Mouse (Mus musculus) hindbrain, embryonic 14.5 days (tissue): Measurements from ENCODE around the gene Bst1. TPM values are rescaled to one million over a fixed set of nuclear protein-coding genes. Genes with fewer than 3 reads are reported as not detected.

ENCODE experiments used
- ATAC-seq: fragments of 200-750 bp; cut with Nextera tagmentation; 2 replicates; pipeline ENCODE4 v1.8.0; 2017; ENCODE audit warnings: moderate number of reproducible peaks, mild to moderate bottlenecking, moderate TSS enrichment, moderate library complexity; ENCODE audit not compliant: low FRiP score
- DNase-seq: peaks from one replicate; pipeline ENCODE4 v3.0.0-alpha.2; 2015; ENCODE audit warnings: low spot score
- H3K27ac ChIP-seq: fragments of 300-500 bp; sonication (generic); 2 replicates; pipeline ENCODE4 v1.5.1; 2014; ENCODE audit warnings: mild to moderate bottlenecking, moderate library complexity
- H3K27me3 ChIP-seq: fragments of 300-500 bp; sonication (generic); 2 replicates; pipeline ENCODE4 v1.6.1; 2014; ENCODE audit warnings: mild to moderate bottlenecking, low read length, mixed read lengths; ENCODE audit not compliant: control insufficient read depth, insufficient read depth
- H3K36me3 ChIP-seq: fragments of 300-500 bp; sonication (generic); replicated peaks from 2 replicates; pipeline ENCODE4 v1.6.1; 2014; ENCODE audit not compliant: control insufficient read depth, insufficient read depth
- H3K4me1 ChIP-seq: fragments of 300-500 bp; sonication (generic); replicated peaks from 2 replicates; pipeline ENCODE4 v1.6.1; 2014; ENCODE audit warnings: antibody characterized with exemption, low read length, mixed read lengths; ENCODE audit not compliant: control insufficient read depth, insufficient read depth
- H3K4me2 ChIP-seq: fragments of 300-500 bp; sonication (generic); replicated peaks from 2 replicates; pipeline ENCODE4 v1.6.1; 2014; ENCODE audit warnings: mild to moderate bottlenecking, moderate library complexity
- H3K4me3 ChIP-seq: fragments of 300-500 bp; sonication (generic); replicated peaks from 2 replicates; pipeline ENCODE4 v1.5.1; 2014; ENCODE audit warnings: mild to moderate bottlenecking, low read length
- H3K9ac ChIP-seq: fragments of 300-500 bp; sonication (generic); 2 replicates; pipeline ENCODE4 v1.6.1; 2014
- H3K9me3 ChIP-seq: fragments of 300-500 bp; sonication (generic); 2 replicates; pipeline ENCODE4 v1.6.1; 2016; ENCODE audit warnings: low read length; ENCODE audit not compliant: control insufficient read depth
- WGBS: fragments of 180-500 bp; shearing (Covaris S2); extraction: QIAGEN DNeasy Blood & Tissue Kit; methylation state at CpG from one replicate; pipeline ENCODE4 v1.1.7; 2014; 5-methylcytosine and 5-hydroxymethylcytosine counted together
- polyA plus RNA-seq: library from polyadenylated mRNA; unstranded; fragments of >200 nt; fragmentation: Nextera tagmentation; extraction: Ambion mirVana; gene quantifications from 2 replicates; pipeline ENCODE4 v1.2.1, GENCODE M21; 2014

The Bst1 gene
- polyA plus RNA-seq, 1 experiment from 2014 or later, result not detected

DNA sequence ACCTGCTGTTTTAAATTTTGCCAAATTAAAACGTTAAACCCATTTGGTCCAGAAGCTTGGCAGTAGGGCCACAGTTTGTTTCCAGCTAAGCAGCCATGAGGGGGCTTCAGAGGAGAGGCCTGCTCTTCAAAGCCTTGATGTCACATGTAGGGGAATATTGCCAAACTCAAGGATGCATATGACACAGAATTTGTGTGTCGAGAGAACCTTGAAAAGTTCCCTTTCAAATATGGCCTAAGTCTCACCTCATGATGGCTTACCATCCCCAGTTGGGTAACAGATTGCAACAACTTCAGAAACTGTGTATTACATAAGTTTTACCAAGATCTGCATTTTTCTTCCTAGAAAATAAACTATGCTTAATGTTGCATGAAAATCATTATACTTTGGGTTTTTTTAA lies 8.2 kb downstream of the Bst1 start:
- no peak overlapping the region for H3K4me2 ChIP-seq
- no peaks in the 10 kb centered on the region for H3K36me3 ChIP-seq
- no peak for ATAC-seq
- no peaks in the 10 kb centered on the region for H3K27me3 ChIP-seq
- 90% methylated on average over 2 of the region's 2 CpGs for WGBS
- no peak for DNase-seq
- no peak overlapping the region for H3K4me3 ChIP-seq
- H3K9ac ChIP-seq, result no peak overlapping the region
- no peaks in the 10 kb centered on the region for H3K9me3 ChIP-seq
- H3K27ac ChIP-seq, result no peak overlapping the region
- no peaks in the 10 kb centered on the region for H3K4me1 ChIP-seq

DNA sequence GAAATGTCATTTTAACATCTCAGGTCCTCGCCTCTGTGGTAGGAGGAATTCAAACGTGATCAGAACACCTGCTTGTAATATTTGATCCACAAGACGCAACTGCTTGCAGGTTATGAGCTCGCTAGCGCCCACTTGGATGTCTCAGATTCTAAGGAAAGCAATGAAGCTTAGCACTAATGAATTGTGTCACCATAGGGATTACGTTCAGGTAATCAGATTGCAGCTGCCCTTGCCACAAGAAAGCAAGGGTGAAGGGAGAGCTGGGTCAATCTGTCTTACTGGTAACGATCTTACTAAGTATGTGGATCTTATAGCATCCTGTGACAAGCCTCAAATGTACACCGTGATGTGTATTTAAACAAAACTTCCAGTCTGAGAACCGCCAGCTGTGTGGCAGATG lies 8.7 kb downstream of the Bst1 start:
- Histone ChIP-seq H3K9me3 (no peaks in the 10 kb centered on the region), H3K27ac (no peak overlapping the region), H3K4me1 (no peaks in the 10 kb centered on the region), H3K4me3 (no peak overlapping the region), H3K4me2 (no peak overlapping the region), H3K36me3 (no peaks in the 10 kb centered on the region), H3K27me3 (no peaks in the 10 kb centered on the region), H3K9ac (no peak overlapping the region)
- WGBS, result 80% methylated on average over 9 of the region's 9 CpGs
- ATAC-seq (no peak), DNase-seq (no peak)

DNA sequence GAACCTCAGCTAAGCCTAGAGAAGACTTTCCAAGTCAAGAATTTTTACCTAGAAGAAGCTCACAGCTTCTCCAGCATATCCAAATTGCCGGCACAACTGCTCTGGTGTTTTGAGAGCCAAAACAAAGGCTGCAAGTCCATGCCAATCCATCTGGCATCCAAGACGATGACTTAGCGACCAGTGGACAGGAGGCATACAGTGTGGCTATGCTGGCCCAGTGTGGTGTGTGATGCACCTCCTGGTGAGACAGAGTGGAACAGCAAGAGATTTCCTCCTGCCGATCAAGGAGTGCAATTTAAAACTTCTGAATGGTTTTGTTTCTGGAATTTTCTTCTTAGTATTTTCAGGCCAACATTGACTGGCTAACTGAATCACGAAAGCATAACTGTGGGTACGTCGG lies 17.9 kb downstream of the Bst1 start:
- H3K4me2 ChIP-seq, result no peak overlapping the region
- H3K9ac ChIP-seq, result no peak overlapping the region
- no peaks in the 10 kb centered on the region for H3K36me3 ChIP-seq
- H3K27me3 ChIP-seq, result no peaks in the 10 kb centered on the region
- ATAC-seq (no peak), DNase-seq (no peak)
- 95% methylated on average over 7 of the region's 7 CpGs for WGBS
- no peaks in the 10 kb centered on the region for H3K9me3 ChIP-seq
- no peak overlapping the region for H3K27ac ChIP-seq
- H3K4me1 ChIP-seq, result no peaks in the 10 kb centered on the region
- H3K4me3 ChIP-seq, result no peak overlapping the region

DNA sequence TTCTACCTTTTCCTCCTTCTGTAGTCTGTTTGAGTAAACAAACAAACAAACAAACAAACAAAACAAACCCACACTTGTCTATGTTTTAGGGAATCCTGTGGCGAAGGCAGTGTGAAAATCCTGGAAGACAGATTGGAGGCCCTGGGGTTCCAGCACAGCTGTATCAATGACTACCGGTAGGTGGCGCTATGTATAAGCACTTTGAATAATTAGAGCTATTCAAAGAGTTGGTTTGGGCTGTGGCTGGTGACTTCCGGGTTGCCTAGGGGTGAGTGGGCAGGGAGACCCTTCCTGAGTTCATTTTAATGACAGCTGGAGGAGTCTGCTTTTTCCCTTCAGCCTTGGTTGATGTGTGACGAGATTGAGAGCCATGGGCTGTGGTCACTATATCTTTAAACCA lies 18.7 kb downstream of the Bst1 start:
- H3K27ac ChIP-seq, result no peak overlapping the region
- ATAC-seq, result no peak
- H3K4me1 ChIP-seq, result no peaks in the 10 kb centered on the region
- WGBS, result 48% methylated on average over 5 of the region's 5 CpGs
- H3K4me3 ChIP-seq, result no peak overlapping the region
- DNase-seq, result peak; percentile 38
- no peak overlapping the region for H3K4me2 ChIP-seq
- no peak overlapping the region for H3K9ac ChIP-seq
- H3K9me3 ChIP-seq, result no peaks in the 10 kb centered on the region
- H3K36me3 ChIP-seq, result no peaks in the 10 kb centered on the region
- no peaks in the 10 kb centered on the region for H3K27me3 ChIP-seq

DNA sequence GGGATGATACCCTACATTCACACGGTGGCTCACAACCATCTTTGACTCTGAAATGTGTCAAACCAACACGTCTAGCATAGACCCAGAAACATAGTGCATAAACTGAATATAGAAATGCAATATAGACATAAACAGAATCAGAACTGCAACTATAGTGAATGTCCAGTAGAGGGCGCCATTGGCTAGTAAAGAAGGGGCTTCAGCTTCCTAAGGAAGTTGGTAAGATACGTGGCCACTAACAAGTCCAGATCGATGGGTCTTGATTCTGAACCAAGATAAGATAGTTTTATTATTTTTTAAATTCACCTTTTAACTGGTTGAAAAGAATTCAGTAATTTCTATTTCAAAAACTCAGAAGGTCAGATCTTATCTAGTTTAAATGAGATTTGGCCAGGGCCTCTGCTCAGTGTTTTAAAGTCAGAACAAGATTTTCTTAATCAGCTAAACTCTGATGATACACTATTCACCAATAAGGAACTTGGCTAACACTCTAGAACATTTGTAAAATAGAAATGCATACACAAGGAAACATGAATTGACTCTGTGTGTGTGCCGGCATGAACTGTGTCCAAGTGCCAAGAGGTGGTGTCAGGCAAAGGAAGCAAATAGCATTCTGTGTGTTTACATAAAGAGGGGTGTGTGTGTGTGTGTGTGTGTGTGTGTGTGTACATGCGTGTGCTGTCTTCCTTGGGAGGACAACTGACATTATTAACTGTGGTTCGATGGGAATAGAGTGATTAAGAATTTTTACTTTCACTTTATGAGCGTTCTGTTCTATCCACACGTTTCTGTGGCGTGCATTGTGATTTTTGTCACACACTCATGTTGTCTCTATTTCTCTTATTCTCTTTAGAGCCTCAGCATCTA lies 22.7 kb downstream of the Bst1 start:
- ATAC-seq, result no peak
- 54% methylated on average over 11 of the region's 11 CpGs for WGBS

DNA sequence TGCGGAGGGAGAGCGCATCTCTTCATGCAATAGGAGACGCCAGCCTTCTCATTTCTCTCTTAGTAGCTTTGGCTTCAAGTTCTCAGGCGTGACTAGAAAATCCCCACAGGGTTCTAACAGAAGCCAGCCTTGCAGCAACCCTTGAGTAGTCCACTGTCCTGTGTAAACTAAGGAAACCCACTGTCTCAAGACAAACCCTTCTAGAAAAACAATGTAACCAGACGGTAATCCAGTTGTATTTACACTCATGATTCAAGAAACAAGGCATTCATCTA lies 23.3 kb downstream of the Bst1 start:
- no peaks in the 10 kb centered on the region for H3K9me3 ChIP-seq
- no peak overlapping the region for H3K9ac ChIP-seq
- H3K36me3 ChIP-seq, result no peaks in the 10 kb centered on the region
- no peak overlapping the region for H3K4me2 ChIP-seq
- ATAC-seq (no peak), DNase-seq (no peak)
- 84% methylated on average over 5 of the region's 5 CpGs for WGBS
- H3K27me3 ChIP-seq, result no peaks in the 10 kb centered on the region
- no peak overlapping the region for H3K4me3 ChIP-seq
- no peak overlapping the region for H3K27ac ChIP-seq
- no peaks in the 10 kb centered on the region for H3K4me1 ChIP-seq

More for the DNA sequence above, 22.7 kb downstream of the Bst1 start:
- H3K9me3 ChIP-seq, result no peaks in the 10 kb centered on the region
- H3K4me3 ChIP-seq, result no peak overlapping the region
- no peak overlapping the region for H3K27ac ChIP-seq
- no peaks in the 10 kb centered on the region for H3K4me1 ChIP-seq
- H3K4me2 ChIP-seq, result no peak overlapping the region
- no peaks in the 10 kb centered on the region for H3K27me3 ChIP-seq
- no peaks in the 10 kb centered on the region for H3K36me3 ChIP-seq
- no peak overlapping the region for H3K9ac ChIP-seq
- DNase-seq, result peak; percentile 83

DNA sequence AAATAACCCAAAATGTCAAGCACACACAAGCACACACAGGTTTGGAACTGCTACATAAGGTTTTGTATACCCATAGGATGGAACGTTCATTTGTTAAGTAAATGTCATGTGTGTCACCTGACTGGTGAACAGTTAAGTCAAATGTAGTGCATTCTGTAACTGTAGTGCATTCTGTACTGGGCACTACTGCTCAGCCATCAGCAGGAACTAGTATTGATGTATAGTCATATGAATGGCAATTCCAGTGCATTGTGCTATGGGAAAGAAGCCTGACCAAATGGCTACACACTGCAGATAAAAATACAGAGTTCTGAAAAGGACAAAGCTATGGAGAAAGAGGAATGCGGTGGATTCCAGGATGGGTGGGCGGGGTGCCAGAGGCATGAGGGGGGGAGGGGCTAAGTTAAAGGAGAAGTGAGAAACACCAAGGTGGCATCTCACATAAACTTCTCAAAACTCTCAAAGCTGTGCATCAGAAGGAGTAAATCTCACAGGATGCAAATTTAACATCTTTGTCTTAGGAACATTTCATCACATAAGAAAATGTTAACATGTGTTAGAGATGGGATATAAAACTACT lies 24.0 kb downstream of the Bst1 start:
- Histone ChIP-seq H3K4me1 (no peaks in the 10 kb centered on the region), H3K27me3 (no peaks in the 10 kb centered on the region), H3K9ac (no peak overlapping the region), H3K36me3 (no peaks in the 10 kb centered on the region), H3K4me2 (no peak overlapping the region), H3K4me3 (no peak overlapping the region), H3K9me3 (no peaks in the 10 kb centered on the region), H3K27ac (no peak overlapping the region)
- ATAC-seq, result no peak
- WGBS, result 70% methylated on average over 3 of the region's 3 CpGs
- no peak for DNase-seq

DNA sequence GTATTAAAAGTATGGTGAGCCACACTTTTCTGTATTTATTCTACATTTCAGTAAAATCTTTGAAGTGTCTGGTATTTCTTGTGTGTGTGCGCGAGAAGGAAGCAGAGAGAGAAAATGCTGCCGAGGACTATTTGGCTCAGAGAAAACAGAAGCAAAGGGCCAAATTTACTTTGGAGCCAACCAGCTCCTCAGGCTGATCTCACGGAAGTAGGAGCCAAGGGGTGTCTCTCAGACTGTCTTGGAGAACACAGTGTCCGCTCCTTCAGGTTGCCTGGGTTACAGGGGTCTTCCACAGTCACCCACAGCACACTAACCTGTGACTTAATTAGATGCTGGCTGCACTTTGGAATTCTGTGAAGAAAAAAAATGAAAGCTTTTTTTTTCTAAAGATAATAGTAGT lies 26.4 kb downstream of the Bst1 start:
- H3K36me3 ChIP-seq, result no peaks in the 10 kb centered on the region
- DNase-seq, result no peak
- H3K4me2 ChIP-seq, result no peak overlapping the region
- ATAC-seq, result no peak
- no peak overlapping the region for H3K27ac ChIP-seq
- H3K27me3 ChIP-seq, result no peaks in the 10 kb centered on the region
- no peak overlapping the region for H3K4me3 ChIP-seq
- no peaks in the 10 kb centered on the region for H3K4me1 ChIP-seq
- H3K9me3 ChIP-seq, result no peaks in the 10 kb centered on the region
- no peak overlapping the region for H3K9ac ChIP-seq
- WGBS, result 85% methylated on average over 5 of the region's 5 CpGs

DNA sequence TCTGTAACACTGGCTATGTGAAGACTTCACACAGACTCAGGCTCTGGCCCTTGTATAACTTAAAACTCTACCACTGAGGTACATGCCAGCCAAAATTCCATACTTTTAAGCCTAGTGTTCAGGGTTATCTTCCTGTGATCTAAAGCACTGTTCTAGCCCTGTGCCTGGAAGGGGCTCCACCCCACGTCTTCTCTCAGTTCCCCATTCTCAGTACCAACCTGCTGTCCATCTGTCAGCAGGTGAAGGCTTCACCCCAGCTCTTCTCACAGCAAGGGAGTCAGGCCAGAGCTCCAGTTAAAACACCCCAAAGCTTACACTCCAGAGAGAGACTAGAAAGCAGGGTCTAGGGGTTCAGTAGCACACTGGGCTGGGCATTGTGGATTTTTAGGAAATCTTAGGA lies 27.0 kb downstream of the Bst1 start:
- Histone ChIP-seq H3K4me3 (no peak overlapping the region), H3K9ac (no peak overlapping the region), H3K9me3 (no peaks in the 10 kb centered on the region), H3K27me3 (no peaks in the 10 kb centered on the region), H3K4me1 (no peaks in the 10 kb centered on the region), H3K27ac (no peak overlapping the region), H3K4me2 (no peak overlapping the region), H3K36me3 (no peaks in the 10 kb centered on the region)
- ATAC-seq (no peak), DNase-seq (no peak)
- WGBS, result 73% methylated on average over 1 of the region's 1 CpGs

DNA sequence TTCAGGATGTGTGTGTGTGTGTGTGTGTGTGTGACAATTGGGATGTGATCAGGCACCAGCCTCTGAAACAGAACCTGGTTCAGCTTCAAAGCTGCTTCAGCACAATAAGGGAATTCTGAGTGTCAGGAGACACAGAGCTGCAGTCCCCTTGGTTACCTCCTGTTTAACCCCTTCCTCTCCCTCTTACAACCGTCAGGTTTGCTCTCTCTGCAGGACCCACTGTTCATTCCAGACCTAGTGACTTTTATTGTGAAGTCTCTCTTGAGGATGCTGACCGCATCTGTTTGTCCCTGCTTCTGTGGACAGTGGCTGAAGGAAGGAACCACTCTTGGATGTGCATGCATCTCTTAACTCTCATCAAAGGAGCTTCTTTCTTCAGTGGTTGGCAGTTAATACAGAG lies 27.5 kb downstream of the Bst1 start:
- no peak overlapping the region for H3K4me3 ChIP-seq
- H3K4me2 ChIP-seq, result no peak overlapping the region
- no peak overlapping the region for H3K9ac ChIP-seq
- no peaks in the 10 kb centered on the region for H3K9me3 ChIP-seq
- no peak overlapping the region for H3K27ac ChIP-seq
- H3K27me3 ChIP-seq, result no peaks in the 10 kb centered on the region
- ATAC-seq, result no peak
- WGBS, result 13% methylated on average over 2 of the region's 2 CpGs
- no peaks in the 10 kb centered on the region for H3K36me3 ChIP-seq
- no peaks in the 10 kb centered on the region for H3K4me1 ChIP-seq
- no peak for DNase-seq
